Mouse (Mus musculus) spleen, adult 2 months (tissue): ENCODE results near the gene Akap6. TPM values are rescaled to one million over a fixed set of nuclear protein-coding genes. Genes with fewer than 3 reads are reported as not detected.

ENCODE experiments used
- DNase-seq, 2 experiments: peaks; one replicate each; pipeline versions ENCODE4 v3.0.0 to v3.0.0-alpha.2; 2012 to 2021; ENCODE audit warnings: low spot score in 2 of 2, low read depth in 1 of 2
- H3K27ac ChIP-seq: fragments of 200-500 bp; 2 replicates; pipeline ENCODE4 v1.5.1; 2012; ENCODE audit warnings: low read length, inconsistent platforms; ENCODE audit not compliant: insufficient read depth
- H3K27me3 ChIP-seq: fragments of 200-500 bp; 2 replicates; pipeline ENCODE4 v1.6.1; 2012; ENCODE audit warnings: mild to moderate bottlenecking, moderate library complexity, low read length, inconsistent platforms; ENCODE audit not compliant: control insufficient read depth, insufficient read depth
- H3K36me3 ChIP-seq: fragments of 200-500 bp; 2 replicates; pipeline ENCODE4 v1.6.1; 2012; ENCODE audit warnings: mild to moderate bottlenecking, low read length, inconsistent platforms; ENCODE audit not compliant: control insufficient read depth, insufficient read depth
- H3K4me1 ChIP-seq: fragments of 200-500 bp; 2 replicates; pipeline ENCODE4 v1.6.1; 2011; ENCODE audit warnings: inconsistent platforms; ENCODE audit not compliant: control insufficient read depth, insufficient read depth, insufficient read length
- H3K4me3 ChIP-seq: fragments of 200-500 bp; 2 replicates; pipeline ENCODE4 v1.5.1; 2011; ENCODE audit warnings: mild to moderate bottlenecking, inconsistent platforms; ENCODE audit not compliant: insufficient read depth, insufficient read length; ENCODE audit errors: extremely low read depth
- CTCF ChIP-seq: fragments of 200-500 bp; IDR thresholded peaks from 2 replicates; pipeline ENCODE4 v1.5.1; 2011; ENCODE audit warnings: mild to moderate bottlenecking, inconsistent platforms; ENCODE audit not compliant: insufficient read depth, insufficient read length, insufficient replicate concordance; ENCODE audit errors: extremely low read depth
- POLR2A ChIP-seq: fragments of 200-500 bp; IDR thresholded peaks from 2 replicates; pipeline ENCODE4 v1.6.1; 2011; ENCODE audit warnings: low read depth, low read length, inconsistent platforms
- WGBS: fragments of 180-500 bp; shearing (Covaris S2); methylation state at CpG from one replicate; pipeline ENCODE4 v1.1.7; 2018; 5-methylcytosine and 5-hydroxymethylcytosine counted together
- polyA plus RNA-seq: library from polyadenylated mRNA; depleted of rRNA; stranded (reverse); fragments of >200 nt; gene quantifications from 2 replicates; pipeline ENCODE4 v1.2.3, GENCODE M21; 2012

Akap6 gene
- polyA plus RNA-seq, 1 experiment = 0.02 TPM

- WGBS = 77% methylated on average over 10 of the region's 10 CpGs
Measured at GRCm38 (mm10) chr12:52834074-52834473, 134.9 kb downstream of the Akap6 start.

DNA sequence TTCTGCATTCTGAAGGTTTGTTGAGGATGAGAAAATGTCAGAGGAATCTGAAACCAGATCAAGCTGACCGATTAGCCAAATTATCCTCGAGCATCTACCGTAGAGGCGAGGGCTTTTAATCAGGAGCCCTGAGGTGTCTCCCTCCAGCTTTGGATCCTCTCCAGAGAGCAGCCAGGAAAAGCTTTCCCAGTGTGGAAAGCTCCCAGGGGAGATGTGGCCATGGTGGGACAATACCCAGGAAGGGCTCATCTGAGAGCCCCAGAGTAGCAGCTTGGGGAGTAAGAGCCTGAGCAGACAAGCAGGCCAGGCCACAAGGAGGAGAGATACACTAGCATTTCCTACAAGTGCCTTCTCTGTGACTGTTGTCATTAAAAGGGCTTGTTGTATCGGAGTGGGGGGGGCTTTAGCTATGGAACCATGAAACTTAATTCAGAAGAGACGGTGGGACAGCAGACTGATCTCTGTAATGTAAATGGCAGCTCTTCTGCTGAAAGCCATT is 135.6 kb downstream of the Akap6 start:
- no peak overlapping the region for H3K4me3 ChIP-seq
- no peak for DNase-seq
- peaks cover 4% of the 10 kb centered on the region; the same call in 1 of the 2 replicates for H3K4me1 ChIP-seq
- H3K36me3 ChIP-seq = no peaks in the 10 kb centered on the region
- TF ChIP-seq POLR2A = no peak
- TF ChIP-seq CTCF = no peak
- H3K27ac ChIP-seq = no peak overlapping the region
- WGBS = 86% methylated on average over 6 of the region's 6 CpGs
- H3K27me3 ChIP-seq = no peaks in the 10 kb centered on the region

More at GRCm38 (mm10) chr12:52834074-52834473, 134.9 kb downstream of the Akap6 start:
- H3K4me3 ChIP-seq = no peak overlapping the region
- TF ChIP-seq CTCF (no peak), POLR2A (no peak)
- no peak overlapping the region for H3K27ac ChIP-seq
- peaks cover 4% of the 10 kb centered on the region; the same call in 1 of the 2 replicates for H3K4me1 ChIP-seq
- H3K36me3 ChIP-seq = no peaks in the 10 kb centered on the region
- DNase-seq = no peak
- H3K27me3 ChIP-seq = no peaks in the 10 kb centered on the region

- H3K27me3 ChIP-seq = no peaks in the 10 kb centered on the region
- 93% methylated on average over 6 of the region's 6 CpGs for WGBS
- no peak overlapping the region for H3K4me3 ChIP-seq
- H3K27ac ChIP-seq = no peak overlapping the region
- no peak for DNase-seq
- peaks cover 1% of the 10 kb centered on the region; the same call in 1 of the 2 replicates for H3K4me1 ChIP-seq
- TF ChIP-seq CTCF (no peak), POLR2A (no peak)
- H3K36me3 ChIP-seq = no peaks in the 10 kb centered on the region
Measured at GRCm38 (mm10) chr12:52835291-52835742, 136.1 kb downstream of the Akap6 start.

GRCm38 (mm10) chr12:52835914-52836546 is 136.8 kb downstream of the Akap6 start:
- Histone ChIP-seq H3K27me3 (no peaks in the 10 kb centered on the region), H3K27ac (no peak overlapping the region), H3K4me1 (no peaks in the 10 kb centered on the region), H3K4me3 (no peak overlapping the region), H3K36me3 (no peaks in the 10 kb centered on the region)
- TF ChIP-seq CTCF = no peak
- TF ChIP-seq POLR2A = no peak
- WGBS = 82% methylated on average over 12 of the region's 12 CpGs
- DNase-seq = no peak

GRCm38 (mm10) chr12:52845982-52846381 is 146.8 kb downstream of the Akap6 start:
- H3K27me3 ChIP-seq = no peaks in the 10 kb centered on the region
- H3K36me3 ChIP-seq = no peaks in the 10 kb centered on the region
- peaks cover 2% of the 10 kb centered on the region; the same call in 1 of the 2 replicates for H3K4me1 ChIP-seq
- no peak overlapping the region for H3K27ac ChIP-seq
- 87% methylated on average over 1 of the region's 1 CpGs for WGBS
- TF ChIP-seq CTCF (no peak), POLR2A (no peak)
- no peak for DNase-seq
- H3K4me3 ChIP-seq = no peak overlapping the region

- H3K27ac ChIP-seq = no peak overlapping the region
- no peak overlapping the region for H3K4me3 ChIP-seq
- H3K27me3 ChIP-seq = no peaks in the 10 kb centered on the region
- peaks cover 2% of the 10 kb centered on the region; the same call in 1 of the 2 replicates for H3K4me1 ChIP-seq
- DNase-seq = no peak
- TF ChIP-seq CTCF = no peak
- TF ChIP-seq POLR2A = no peak
- H3K36me3 ChIP-seq = no peaks in the 10 kb centered on the region
- WGBS = 63% methylated on average over 4 of the region's 4 CpGs
Measured at GRCm38 (mm10) chr12:52847020-52847419, 147.8 kb downstream of the Akap6 start.
